Mouse (Mus musculus): ENCODE measurements around the gene Slc1a5.

GRCm38 (mm10) chr7:16752016-16752415, 29.1 kb upstream of the Slc1a5 start:
- no peak for TF ChIP-seq EP300 (IDR thresholded peaks at IDR 0.05; ENCODE audit: low read depth)
- no peak for TF ChIP-seq CTCF (IDR thresholded peaks at IDR 0.05; ENCODE audit: low read depth)

All from heart, postnatal 0 days (tissue).